Mouse (Mus musculus): ENCODE data around the gene D430042O09Rik. TPM values are rescaled to one million over a fixed set of nuclear protein-coding genes. Genes with fewer than 3 reads are reported as not detected.

D430042O09Rik gene
- total RNA-seq (2023), result 10 to 100 TPM; 30.9 to 37.4 TPM

GRCm38 (mm10) chr7:125707593-125708022, at the start of gene D430042O09Rik, which contains the start of gene Gtf3c1:
TSS of gene D430042O09Rik (plus strand) at chr7:125707888.
TSS of gene Gtf3c1 (minus strand) at chr7:125707780.

Other genes with a start within 250 kb of the D430042O09Rik start
- gene Nsmce1, start 216.3 kb upstream of the D430042O09Rik start, total RNA-seq (2023), result 10 to 100 TPM; 43.0 to 60.1 TPM
- gene Il4ra, start 155.8 kb upstream of the D430042O09Rik start, total RNA-seq (2023), result 100 to 1,000 TPM; 213 to 228 TPM
- gene Il21r, start 104.5 kb upstream of the D430042O09Rik start, total RNA-seq (2023), result 100 to 1,000 TPM; 217 to 254 TPM
- gene Gtf3c1, start 108 bp upstream of the D430042O09Rik start, total RNA-seq (2023), result 10 to 100 TPM; 79.3 to 82.9 TPM

All from B cell, adult 67 days (primary cell).